Mouse (Mus musculus) limb, embryonic 15.5 days (tissue): ENCODE measurements around the gene Lman2. TPM values are rescaled to one million over a fixed set of nuclear protein-coding genes. Genes with fewer than 3 reads are reported as not detected.

Experiments used
- ATAC-seq: fragments of 200-750 bp; cut with Nextera tagmentation; 2 replicates; pipeline ENCODE4 v1.8.0; 2017; ENCODE audit warnings: low read depth, moderate TSS enrichment; ENCODE audit not compliant: insufficient number of reproducible peaks, low FRiP score, low TSS enrichment
- H3K27ac ChIP-seq: fragments of 300-500 bp; sonication (generic); 2 replicates; pipeline ENCODE4 v1.5.1; 2015; ENCODE audit warnings: moderate library complexity, mild to moderate bottlenecking, inconsistent platforms
- H3K27me3 ChIP-seq: fragments of 300-500 bp; sonication (generic); 2 replicates; pipeline ENCODE4 v1.6.1; 2015; ENCODE audit warnings: inconsistent platforms
- H3K36me3 ChIP-seq: fragments of 300-500 bp; sonication (generic); 2 replicates; pipeline ENCODE4 v1.6.1; 2015; ENCODE audit warnings: inconsistent platforms
- H3K4me1 ChIP-seq: fragments of 300-500 bp; sonication (generic); 2 replicates; pipeline ENCODE4 v1.6.1; 2015; ENCODE audit warnings: inconsistent platforms
- H3K4me2 ChIP-seq: fragments of 300-500 bp; sonication (generic); 2 replicates; pipeline ENCODE4 v1.6.1; 2015; ENCODE audit warnings: mild to moderate bottlenecking, inconsistent platforms
- H3K4me3 ChIP-seq: fragments of 300-500 bp; sonication (generic); 2 replicates; pipeline ENCODE4 v1.5.1; 2015; ENCODE audit warnings: mild to moderate bottlenecking, inconsistent platforms
- H3K9ac ChIP-seq: fragments of 300-500 bp; sonication (generic); 2 replicates; pipeline ENCODE4 v1.6.1; 2015; ENCODE audit warnings: inconsistent platforms
- H3K9me3 ChIP-seq: fragments of 300-500 bp; sonication (generic); 2 replicates; pipeline ENCODE4 v1.6.1; 2016; ENCODE audit warnings: inconsistent platforms
- WGBS: fragments of 180-500 bp; shearing (Covaris S2); methylation state at CpG from one replicate; pipeline ENCODE4 v1.1.7; 2015; 5-methylcytosine and 5-hydroxymethylcytosine counted together
- polyA plus RNA-seq: library from polyadenylated mRNA; unstranded; fragments of >200 nt; fragmentation: Nextera tagmentation; extraction: Ambion mirVana; gene quantifications from 2 replicates; pipeline ENCODE4 v1.2.1, GENCODE M21; 2015

Lman2 gene
- 104 and 109 TPM in 2 replicates for polyA plus RNA-seq

DNA sequence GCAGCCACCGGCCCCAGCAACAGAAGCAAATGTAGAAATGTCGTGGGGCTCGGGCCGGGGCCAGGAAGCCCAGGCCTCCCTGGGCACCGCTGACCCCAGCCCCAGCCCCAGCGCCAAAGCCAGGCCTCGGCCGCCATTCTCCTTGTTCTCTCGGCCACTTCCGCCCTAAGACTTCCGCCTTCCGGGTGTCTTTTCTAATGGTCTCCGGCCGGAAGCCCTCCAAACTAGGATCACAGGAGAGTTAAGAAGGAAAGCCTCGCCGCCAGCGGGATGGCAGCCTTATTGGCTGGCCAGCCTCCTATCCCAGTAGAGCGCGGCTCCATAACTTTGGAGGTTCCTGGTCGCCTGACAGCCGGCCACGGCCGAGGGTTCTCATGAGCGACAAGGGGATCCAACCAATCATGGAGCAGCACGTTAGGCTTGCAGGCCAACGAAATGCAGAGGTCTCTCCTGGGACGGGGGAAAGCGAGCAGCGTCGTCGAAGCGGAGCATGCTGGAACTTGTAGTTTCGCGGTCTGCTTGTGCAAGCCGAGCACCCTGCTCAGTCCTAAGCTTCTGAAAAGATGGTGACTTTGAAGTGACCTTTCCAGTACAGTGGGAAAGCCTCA lies at the start of gene Lman2:
Lman2 (minus strand) TSS at position 331 of the 608 bp plus-strand sequence.
- WGBS = under 1% methylated on average over 35 of the region's 35 CpGs
- Histone ChIP-seq H3K9me3 (no peaks in the 10 kb centered on the region), H3K9ac (peak within 1 kb of the TSS; percentile 79), H3K36me3 (peaks cover 30% of the 10 kb centered on the region), H3K4me1 (peaks cover 20% of the 10 kb centered on the region), H3K4me2 (peak within 1 kb of the TSS; percentile 67), H3K27me3 (no peaks in the 10 kb centered on the region; the same call in 1 of the 2 replicates), H3K27ac (peak within 1 kb of the TSS; percentile 96), H3K4me3 (peak within 1 kb of the TSS; percentile 90)
- ATAC-seq = peak; percentile 98

DNA sequence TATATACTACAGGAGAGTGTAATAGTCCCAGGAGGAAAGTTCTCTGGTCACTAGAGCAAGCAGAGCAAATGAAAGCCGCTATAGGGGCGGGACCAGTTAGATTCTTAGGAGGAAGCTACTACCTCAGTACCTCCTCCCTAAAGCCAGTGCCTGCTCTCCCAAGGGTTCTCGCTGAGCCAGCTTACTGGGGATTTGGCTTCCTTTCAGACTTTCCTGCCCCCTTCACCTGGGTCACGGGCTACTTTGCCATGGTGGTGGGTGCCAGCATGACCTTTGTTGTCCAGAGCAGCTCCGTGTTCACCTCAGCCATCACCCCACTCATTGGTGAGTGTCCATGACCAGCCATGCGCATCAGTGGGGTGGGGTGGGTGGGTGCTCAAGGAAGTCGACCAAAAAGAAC lies 49.2 kb upstream of the Lman2 start:
- Histone ChIP-seq H3K4me2 (no peak overlapping the region), H3K4me1 (peaks cover 9% of the 10 kb centered on the region), H3K27me3 (peaks cover 15% of the 10 kb centered on the region; the same call in 1 of the 2 replicates), H3K36me3 (no peaks in the 10 kb centered on the region), H3K9me3 (no peaks in the 10 kb centered on the region), H3K9ac (no peak overlapping the region), H3K4me3 (no peak overlapping the region), H3K27ac (no peak overlapping the region)
- ATAC-seq = no peak
- 73% methylated on average over 7 of the region's 7 CpGs for WGBS

DNA sequence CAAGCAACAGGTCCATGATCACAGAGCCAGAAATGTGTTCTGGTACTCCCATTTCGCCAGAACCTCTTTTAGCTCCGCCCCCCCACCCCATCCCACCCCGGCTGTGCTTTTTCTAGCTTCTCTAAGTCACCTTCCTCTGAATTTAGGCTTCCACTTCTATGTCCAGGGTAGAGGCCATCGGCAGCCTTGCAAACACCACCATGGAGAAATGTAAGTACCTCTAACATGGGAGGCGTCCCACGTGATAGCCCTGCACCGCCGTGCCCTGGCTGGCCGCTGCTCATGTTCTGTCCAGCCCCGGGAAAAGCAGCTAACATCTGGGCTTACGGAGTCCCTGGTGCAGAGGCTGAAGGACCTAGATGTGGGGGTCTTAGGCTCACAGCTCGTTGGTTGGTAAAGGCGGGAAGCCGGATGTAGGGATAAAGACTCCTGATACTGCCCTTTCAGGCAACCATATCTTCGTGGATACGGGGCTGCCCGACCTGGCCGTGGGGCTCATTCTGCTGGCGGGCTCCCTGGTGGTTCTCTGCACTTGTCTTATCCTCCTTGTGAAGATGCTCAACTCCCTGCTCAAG lies 46.0 kb upstream of the Lman2 start:
- H3K27me3 ChIP-seq = peaks cover 10% of the 10 kb centered on the region; the same call in 1 of the 2 replicates
- H3K9me3 ChIP-seq = no peaks in the 10 kb centered on the region
- ATAC-seq = no peak
- H3K4me1 ChIP-seq = peaks cover 10% of the 10 kb centered on the region
- no peaks in the 10 kb centered on the region for H3K36me3 ChIP-seq
- no peak overlapping the region for H3K9ac ChIP-seq
- H3K4me2 ChIP-seq = no peak overlapping the region
- H3K27ac ChIP-seq = no peak overlapping the region
- H3K4me3 ChIP-seq = no peak overlapping the region
- 82% methylated on average over 19 of the region's 19 CpGs for WGBS

DNA sequence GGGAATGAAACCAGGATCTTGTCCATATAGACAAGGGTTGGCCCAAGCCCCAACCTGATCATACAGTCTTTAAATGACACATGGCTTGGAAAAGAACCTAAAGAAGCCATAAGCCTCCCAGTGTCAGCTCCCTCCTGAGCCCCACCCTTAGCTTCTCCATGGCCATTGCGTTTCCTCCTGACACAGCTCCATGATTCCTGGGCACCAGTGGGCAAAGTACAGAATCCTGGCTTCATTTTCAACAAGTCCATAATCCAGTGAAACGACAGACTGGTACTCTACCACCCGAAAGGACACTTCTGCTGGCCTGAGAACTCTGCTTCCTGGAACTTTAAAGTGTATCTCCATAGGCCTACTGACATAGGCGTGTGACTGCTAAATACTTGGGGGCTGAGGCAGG lies 44.8 kb upstream of the Lman2 start:
- Histone ChIP-seq H3K9me3 (no peaks in the 10 kb centered on the region), H3K4me2 (no peak overlapping the region), H3K27me3 (peaks cover 6% of the 10 kb centered on the region; the same call in 1 of the 2 replicates), H3K9ac (no peak overlapping the region), H3K27ac (no peak overlapping the region), H3K36me3 (no peaks in the 10 kb centered on the region), H3K4me1 (peaks cover 10% of the 10 kb centered on the region), H3K4me3 (no peak overlapping the region)
- ATAC-seq = no peak
- 82% methylated on average over 4 of the region's 4 CpGs for WGBS

DNA sequence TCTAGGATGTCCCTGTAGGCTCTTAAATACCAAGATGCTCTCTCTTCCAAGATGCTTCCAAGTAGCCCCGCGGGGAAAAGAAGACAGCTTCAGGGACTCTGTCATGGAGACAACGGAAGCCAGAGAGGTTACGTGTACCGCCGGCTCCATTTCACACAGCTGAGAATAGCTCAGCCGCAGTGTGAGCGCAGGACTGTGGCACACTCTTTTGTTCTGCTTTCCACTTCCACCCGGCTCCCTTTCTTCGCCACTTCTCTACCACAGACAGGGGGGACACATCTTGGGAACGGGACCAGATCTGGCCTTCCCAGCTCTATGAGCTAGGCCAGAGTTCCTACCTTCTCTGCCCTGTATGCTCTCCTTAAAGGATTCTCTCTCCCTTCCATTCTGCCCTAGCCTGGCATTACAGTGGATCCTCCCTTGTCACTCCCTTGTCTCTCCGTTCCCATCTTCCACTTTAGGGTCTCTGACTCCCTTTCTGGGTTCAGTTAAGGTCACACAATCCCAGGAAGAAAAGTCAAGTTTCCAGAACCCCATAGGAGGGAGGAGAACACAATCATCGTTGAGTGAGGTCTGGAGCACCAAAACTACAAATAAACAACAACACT lies 43.3 kb upstream of the Lman2 start:
- no peak overlapping the region for H3K4me3 ChIP-seq
- peaks cover 10% of the 10 kb centered on the region for H3K4me1 ChIP-seq
- ATAC-seq = no peak
- H3K27ac ChIP-seq = 0 out of 2 replicates have a peak overlapping the region, but pooled peaks have one; percentile 6
- H3K4me2 ChIP-seq = 0 out of 2 replicates have a peak overlapping the region, but pooled peaks have one; percentile 26
- peaks cover 9% of the 10 kb centered on the region; the same call in 1 of the 2 replicates for H3K27me3 ChIP-seq
- H3K36me3 ChIP-seq = no peaks in the 10 kb centered on the region
- H3K9me3 ChIP-seq = no peaks in the 10 kb centered on the region
- H3K9ac ChIP-seq = no peak overlapping the region
- WGBS = 72% methylated on average over 13 of the region's 13 CpGs

DNA sequence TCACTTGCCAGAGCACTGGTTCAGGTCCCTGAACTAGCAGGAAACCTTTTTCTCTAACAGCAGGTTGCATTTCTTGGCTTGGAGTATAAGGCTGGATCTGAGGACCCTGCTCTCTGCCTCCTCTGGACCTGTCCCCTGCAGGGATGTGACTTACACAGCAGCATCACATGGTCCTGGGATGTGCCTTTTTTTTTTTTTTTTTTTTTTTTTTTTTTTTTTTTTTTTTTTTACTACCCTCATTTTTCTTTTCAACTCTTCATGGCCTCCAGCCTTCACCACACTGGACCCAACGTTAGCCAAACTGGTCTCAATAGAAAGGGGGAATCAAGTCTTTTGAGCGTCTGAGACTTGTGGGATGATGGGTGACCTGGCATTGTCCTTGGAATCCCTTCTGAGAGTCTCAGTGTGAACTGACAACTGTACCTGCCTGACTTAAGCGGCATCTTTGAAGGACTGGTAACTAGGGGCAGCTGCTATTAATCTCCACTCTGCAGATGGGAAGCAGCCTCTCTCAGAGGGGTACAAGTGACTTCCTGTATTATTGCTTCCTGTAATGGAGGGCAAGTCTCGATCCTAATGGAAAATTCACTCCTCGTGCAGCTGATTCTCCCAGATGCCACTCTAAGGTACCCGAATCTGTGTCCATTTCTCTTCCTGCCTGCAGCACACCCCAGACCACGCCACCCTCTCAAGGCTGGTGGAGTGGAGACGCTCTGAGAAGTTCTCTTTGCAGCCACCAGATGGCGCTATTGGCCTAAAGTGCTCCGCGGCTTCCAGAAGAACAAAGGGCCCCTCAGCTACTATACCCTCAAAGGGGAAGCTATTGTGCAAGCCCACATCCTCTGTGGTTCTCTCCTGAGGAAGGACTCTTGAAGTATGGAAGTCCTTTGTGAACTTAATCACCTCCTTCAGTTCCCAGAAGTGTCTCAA lies 42.5 kb upstream of the Lman2 start:
- peak; percentile 70 for ATAC-seq
- Histone ChIP-seq H3K36me3 (no peaks in the 10 kb centered on the region), H3K4me2 (peak overlapping the region; percentile 26; the same call in 1 of the 2 replicates), H3K9ac (no peak overlapping the region), H3K9me3 (no peaks in the 10 kb centered on the region), H3K4me1 (peaks cover 10% of the 10 kb centered on the region), H3K27ac (0 out of 2 replicates have a peak overlapping the region, but pooled peaks have one; percentile 7), H3K4me3 (no peak overlapping the region), H3K27me3 (peaks cover 9% of the 10 kb centered on the region; the same call in 1 of the 2 replicates)
- 7% methylated on average over 11 of the region's 11 CpGs for WGBS

DNA sequence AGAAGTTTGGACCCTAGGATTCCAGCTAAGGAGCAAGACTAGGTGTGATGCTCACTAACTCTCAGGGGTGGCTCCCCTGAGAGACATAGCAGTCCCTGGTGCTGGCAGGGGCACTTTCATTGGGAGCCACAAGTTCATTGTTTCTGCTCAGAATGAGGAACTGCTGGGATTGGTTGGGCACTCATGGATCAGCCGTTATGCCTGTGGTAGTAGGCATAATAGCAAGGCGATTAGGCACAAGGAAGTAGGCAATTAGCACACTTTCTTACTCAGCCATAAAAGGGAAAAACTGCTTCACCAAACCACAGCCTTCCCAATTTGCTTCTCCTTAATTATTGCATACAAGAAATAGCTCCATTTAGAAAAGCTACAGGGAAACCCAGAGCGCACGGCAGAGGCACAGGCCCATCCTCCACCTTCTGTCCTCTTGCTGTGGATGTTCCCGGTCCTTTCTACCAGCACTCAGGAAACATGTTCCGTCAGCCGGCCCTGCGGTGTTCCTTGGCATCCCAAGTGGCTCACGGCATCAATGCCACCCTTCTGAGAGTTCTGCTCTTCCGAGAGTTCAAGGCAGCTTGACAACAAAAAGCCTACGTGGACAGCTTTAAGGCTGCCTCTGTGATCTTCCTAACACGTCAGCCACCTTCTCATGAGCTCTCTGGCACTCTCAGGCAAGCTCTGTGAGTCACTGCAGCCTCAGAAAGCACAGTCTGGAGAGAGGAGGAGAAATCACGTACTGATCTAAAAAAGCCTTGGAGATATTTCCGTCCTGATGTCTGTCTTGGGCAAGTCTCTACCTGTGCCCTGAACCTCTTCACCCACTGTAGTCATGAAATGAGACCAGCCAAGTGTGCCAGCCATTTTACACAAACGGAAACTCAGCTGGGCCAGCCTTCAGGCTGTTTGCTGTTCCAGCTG lies 41.6 kb upstream of the Lman2 start:
- Histone ChIP-seq H3K27ac (0 out of 2 replicates have a peak overlapping the region, but pooled peaks have one; percentile 7), H3K9me3 (no peaks in the 10 kb centered on the region), H3K4me2 (no peak overlapping the region), H3K27me3 (peaks cover 9% of the 10 kb centered on the region; the same call in 1 of the 2 replicates), H3K9ac (no peak overlapping the region), H3K4me1 (peaks cover 10% of the 10 kb centered on the region), H3K36me3 (no peaks in the 10 kb centered on the region), H3K4me3 (no peak overlapping the region)
- no peak for ATAC-seq
- WGBS = 60% methylated on average over 15 of the region's 15 CpGs

DNA sequence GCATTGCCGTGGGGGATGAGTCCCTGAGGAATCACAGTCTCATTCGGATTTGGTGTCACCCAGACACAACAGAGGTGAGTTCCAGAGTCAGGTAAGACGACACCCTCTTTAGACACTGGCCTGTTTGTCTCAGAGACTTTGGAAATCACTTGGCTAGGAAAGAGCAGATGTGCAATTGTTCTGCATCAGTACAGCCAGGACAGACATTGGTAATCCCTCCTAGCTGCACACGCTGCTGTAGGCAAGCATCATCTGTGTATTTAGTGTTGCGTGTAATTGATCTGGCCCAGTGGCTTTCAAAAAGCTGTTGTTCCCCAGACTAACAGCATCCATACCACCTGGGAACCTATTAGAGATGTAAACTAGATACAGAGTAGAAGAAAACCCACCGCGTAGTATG lies 40.7 kb upstream of the Lman2 start:
- ATAC-seq = no peak
- WGBS = 76% methylated on average over 7 of the region's 7 CpGs

DNA sequence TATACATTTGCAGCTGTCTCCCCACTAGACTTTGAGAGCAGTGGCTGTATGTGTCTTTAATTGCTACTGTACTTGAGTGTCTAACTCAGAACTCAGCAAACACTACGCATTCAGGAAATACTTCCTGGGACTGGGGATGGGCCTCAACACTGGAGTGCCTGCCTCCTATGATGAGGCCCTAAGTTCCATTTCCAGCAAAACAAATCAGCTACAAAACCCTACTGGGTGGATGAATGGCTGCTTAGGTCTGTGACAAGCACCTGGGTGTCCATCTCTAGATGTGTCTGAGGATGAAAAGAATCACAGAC lies 37.4 kb upstream of the Lman2 start:
- H3K36me3 ChIP-seq = no peaks in the 10 kb centered on the region
- H3K9me3 ChIP-seq = no peaks in the 10 kb centered on the region
- no peak overlapping the region for H3K4me3 ChIP-seq
- H3K9ac ChIP-seq = no peak overlapping the region
- no peak overlapping the region for H3K27ac ChIP-seq
- no peak overlapping the region for H3K4me2 ChIP-seq
- 0 out of 2 replicates have a peak, but pooled peaks cover under 1% of the 10 kb centered on the region for H3K4me1 ChIP-seq
- 79% methylated on average over 1 of the region's 1 CpGs for WGBS
- no peak for ATAC-seq
- peaks cover 9% of the 10 kb centered on the region for H3K27me3 ChIP-seq

More for the DNA sequence above, 40.7 kb upstream of the Lman2 start:
- H3K36me3 ChIP-seq = no peaks in the 10 kb centered on the region
- no peak overlapping the region for H3K27ac ChIP-seq
- H3K4me1 ChIP-seq = peaks cover 10% of the 10 kb centered on the region
- no peaks in the 10 kb centered on the region for H3K9me3 ChIP-seq
- peaks cover 9% of the 10 kb centered on the region; the same call in 1 of the 2 replicates for H3K27me3 ChIP-seq
- H3K4me2 ChIP-seq = no peak overlapping the region
- no peak overlapping the region for H3K4me3 ChIP-seq
- H3K9ac ChIP-seq = no peak overlapping the region

DNA sequence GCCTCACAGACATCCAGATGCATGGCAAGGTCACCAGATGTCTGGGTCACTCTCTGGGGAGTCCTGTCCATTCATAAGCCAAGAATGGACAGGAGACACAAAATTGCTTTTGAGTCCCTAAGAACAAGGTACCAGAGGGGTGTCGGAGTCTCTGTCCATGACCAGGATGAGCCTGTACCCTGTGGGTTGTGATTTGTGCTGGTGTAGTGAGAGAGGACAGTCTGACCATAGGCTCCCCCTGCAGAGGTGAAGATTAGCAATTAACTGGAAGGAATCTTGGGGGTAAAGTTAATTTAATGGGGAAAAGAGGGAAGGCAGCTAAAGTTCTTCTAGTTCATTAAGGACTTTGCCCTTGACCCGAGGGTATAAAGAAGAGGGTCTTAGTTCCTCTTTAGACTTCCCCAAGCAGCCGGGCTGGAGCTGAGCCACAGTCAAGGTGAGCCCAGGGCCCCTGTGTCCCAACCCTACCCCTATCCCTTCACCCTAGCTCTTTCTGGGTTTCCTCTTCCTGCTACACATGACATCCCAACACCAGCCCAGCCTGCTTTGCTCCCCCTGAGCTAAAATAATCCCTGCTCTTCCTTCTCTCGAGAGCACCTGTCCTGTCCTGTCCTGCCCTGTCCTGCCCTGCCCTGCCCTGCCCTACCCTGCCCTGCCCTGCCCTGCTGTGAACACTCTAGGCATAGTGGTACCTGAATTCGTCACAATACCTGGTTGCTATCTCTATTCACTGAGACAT lies 36.9 kb upstream of the Lman2 start:
- no peak overlapping the region for H3K4me2 ChIP-seq
- H3K4me3 ChIP-seq = no peak overlapping the region
- ATAC-seq = no peak
- no peaks in the 10 kb centered on the region for H3K4me1 ChIP-seq
- H3K27me3 ChIP-seq = peaks cover 9% of the 10 kb centered on the region
- no peak overlapping the region for H3K9ac ChIP-seq
- no peaks in the 10 kb centered on the region for H3K36me3 ChIP-seq
- no peak overlapping the region for H3K27ac ChIP-seq
- H3K9me3 ChIP-seq = no peaks in the 10 kb centered on the region
- 62% methylated on average over 5 of the region's 5 CpGs for WGBS
